Mouse (Mus musculus): ENCODE data around the gene Pdzd8.

The Pdzd8 gene

DNA sequence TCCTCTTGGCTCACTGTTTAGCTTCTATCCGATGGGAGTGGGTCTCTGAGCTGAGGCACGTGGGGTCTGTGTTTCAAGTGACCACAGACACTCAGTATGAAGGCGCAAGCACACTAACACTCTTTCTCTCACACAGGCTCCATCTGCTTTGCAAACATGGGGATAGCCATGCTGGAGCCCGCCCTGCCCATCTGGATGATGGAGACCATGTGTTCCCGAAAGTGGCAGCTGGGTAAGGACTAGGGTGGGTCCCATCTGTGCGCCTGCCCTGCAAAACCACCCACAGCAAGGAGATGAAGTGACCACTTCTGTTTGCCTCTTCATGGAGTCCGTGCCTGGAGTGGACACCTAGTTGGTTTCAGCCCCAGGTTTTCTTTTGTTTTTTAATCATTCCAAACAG is 69.2 kb downstream of the Pdzd8 start:
- no peak for DNase-seq (ENCODE audit: low read depth, low spot score)

- DNase-seq (ENCODE audit: low read depth, low spot score) = no peak
These were observed 72.4 kb downstream of the Pdzd8 start for GRCm38 (mm10) chr19:59273190-59273589.

DNA sequence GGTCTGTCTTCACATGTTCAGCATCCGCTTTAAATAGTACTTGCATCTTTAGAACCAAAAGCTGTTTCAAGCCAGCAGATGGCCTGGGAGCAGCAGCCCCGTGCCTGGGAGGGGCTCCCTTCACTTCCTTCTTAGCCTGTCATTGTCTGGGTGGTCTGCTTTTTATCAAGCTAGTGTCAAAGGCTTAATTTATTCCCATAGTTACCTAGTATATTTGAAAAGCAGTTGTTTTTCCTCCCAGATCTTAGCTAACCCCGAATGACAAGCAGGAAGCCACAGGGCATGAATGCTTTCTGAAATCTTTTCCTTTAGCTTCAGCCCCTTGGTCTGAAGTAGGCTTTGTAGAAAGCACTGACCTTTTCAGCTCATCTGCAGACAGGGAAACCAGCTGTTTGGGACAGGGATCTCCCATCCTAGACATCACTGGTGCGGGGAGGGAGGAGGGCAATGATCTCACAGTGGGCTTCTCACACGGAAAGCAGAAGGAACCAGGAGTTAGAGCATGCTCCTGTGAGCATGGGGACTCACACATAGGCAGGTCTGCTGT is 78.1 kb downstream of the Pdzd8 start:
- no peak for DNase-seq (ENCODE audit: low read depth, low spot score)

DNA sequence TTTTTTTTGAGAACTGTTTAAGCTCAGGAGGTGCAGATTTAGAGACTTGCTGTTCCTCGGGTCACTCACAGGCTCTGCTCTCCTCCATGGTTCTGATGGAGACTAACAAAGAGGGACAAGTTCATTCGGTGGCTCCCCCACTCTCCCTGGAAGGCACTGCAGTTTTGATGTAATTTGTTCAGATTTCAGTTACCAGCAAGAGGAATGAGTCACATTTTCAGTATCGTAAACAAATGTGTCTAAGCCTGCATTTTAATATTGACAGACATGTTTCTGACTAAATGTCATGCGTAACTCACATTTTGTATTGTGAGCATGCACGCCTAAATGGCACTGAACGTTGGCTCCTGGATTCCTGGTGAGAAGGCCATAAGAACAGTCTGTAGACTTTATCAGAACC is 79.7 kb downstream of the Pdzd8 start:
- DNase-seq (ENCODE audit: low read depth, low spot score) = no peak

- no peak for DNase-seq (ENCODE audit: low read depth, low spot score)
These were observed 80.6 kb downstream of the Pdzd8 start for GRCm38 (mm10) chr19:59264838-59265532.

DNA sequence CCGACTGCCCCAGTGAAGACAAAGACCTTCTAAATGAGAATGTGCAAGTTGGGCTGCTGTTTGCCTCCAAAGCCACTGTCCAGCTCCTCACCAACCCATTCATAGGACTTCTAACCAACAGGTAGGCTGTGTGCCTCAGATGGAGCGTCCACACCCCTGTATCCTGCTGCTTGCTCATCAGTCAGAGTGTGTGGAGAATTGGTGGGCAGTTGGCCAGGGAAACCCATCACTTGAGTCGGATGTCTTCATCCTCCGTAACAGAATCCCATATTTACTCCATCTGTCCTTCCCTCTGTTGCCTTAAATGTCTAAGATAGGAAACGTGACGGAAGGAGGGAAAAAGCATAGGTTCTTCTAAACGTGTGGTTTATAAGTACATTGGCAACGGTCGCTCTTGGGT is 82.4 kb downstream of the Pdzd8 start:
- DNase-seq (ENCODE audit: low read depth, low spot score) = no peak

DNA sequence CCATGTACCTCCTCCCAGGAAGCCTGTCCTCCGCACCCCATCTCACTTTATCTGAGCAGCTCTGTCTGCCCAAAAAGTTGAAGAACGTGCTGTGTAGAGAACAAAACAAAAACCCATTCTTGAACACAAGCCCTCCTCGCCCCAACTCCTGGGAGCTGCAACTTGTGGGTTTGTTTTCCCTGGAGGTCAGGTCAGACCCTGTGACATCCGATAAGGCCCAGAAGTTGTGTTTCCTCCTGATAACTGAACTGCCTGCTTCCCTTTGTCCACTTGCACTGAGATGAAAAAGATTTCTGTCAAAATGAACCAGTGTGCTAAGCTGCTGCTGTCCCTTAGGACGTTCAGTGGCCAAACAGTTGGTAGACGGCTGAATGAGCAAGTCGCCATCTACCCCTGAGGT is 84.0 kb downstream of the Pdzd8 start:
- DNase-seq (ENCODE audit: low read depth, low spot score) = no peak

- DNase-seq (ENCODE audit: low read depth, low spot score) = no peak
These were observed 84.7 kb downstream of the Pdzd8 start, which contains the start of gene Slc18a2 for GRCm38 (mm10) chr19:59260718-59261442. Slc18a2 (plus strand) TSS chr19:59260896.

GRCm38 (mm10) chr19:59259633-59260032 is 85.9 kb downstream of the Pdzd8 start:
- DNase-seq (ENCODE audit: low read depth, low spot score) = no peak

DNA sequence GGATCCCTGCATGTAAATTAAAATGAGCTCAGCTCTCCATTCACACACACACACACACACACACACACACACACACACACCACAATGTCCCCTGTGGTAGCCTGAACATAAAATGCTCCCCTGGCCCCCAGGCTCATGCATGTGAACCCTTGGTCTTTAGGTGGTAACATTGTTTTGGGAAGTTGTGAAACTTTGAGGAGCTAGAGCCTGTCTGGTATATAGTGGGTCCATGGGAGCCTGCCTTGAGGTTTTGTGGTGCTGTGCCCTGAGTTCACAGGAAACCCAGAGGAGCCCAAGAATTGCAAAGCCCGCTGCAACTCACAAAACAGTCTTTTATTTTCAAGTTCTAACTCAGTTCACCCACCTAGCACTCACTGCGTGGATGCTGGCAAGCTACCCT is 92.9 kb downstream of the Pdzd8 start:
- DNase-seq (ENCODE audit: low read depth, low spot score) = no peak

- DNase-seq (ENCODE audit: low read depth, low spot score) = peak; percentile 34
These were observed 96.9 kb downstream of the Pdzd8 start for GRCm38 (mm10) chr19:59248553-59249286.

- DNase-seq (ENCODE audit: low read depth, low spot score) = no peak
These were observed 97.4 kb downstream of the Pdzd8 start for GRCm38 (mm10) chr19:59248144-59248543.
